Mouse (Mus musculus): ENCODE results near the gene Melk. TPM values are rescaled to one million over a fixed set of nuclear protein-coding genes. Genes with fewer than 3 reads are reported as not detected.

The Melk gene
- 0.49 and 0.60 TPM in 2 replicates for polyA plus RNA-seq (2012; rRNA removed; ENCODE audit: low replicate concordance)

DNA sequence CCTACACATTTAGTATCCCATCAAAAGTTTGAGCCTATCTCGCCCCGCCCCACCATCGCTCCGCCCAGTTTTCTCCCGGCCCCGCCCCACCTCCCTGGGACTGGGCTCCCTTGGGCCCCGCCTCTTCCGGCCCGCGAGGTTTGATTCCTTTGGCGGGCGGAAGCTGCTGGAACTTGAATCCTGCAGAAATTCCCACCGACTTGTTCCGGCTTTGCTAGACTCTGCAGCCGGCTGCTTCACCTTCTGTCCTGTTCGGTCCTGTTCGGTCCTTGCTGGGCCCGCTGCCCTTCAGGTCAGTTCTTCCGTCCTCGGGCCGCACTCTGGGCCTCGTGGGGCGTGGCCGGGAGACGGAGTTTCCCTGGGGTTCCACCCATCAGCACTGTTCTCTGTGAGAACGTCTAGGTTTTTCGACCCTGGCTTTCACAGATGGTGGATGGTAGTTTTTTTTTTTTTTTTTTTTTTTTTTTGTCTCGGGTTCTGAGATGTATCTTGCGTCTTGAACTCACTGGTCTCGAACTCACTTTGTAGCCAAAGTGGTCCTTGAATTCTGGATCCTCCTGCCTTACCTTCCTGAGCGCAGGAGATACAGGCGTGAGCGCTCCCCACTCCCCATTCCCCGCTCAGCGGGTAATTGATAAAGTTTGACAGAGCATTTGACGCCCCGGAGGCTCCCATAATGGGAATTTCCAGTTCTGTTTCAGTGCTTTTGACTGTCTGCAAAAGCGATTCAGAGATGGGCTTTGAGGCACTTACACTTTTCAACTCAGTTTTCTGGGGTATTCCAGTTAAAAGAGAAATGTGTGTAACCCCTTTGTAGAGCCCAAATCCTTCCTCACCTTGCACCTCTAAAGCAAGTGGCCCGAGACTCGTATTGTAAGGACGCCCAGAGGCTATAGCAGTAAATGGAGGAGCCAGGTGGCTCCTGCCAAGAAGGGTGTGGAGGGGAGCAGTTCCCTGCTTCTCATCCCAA lies at the start of gene Melk:
Gene Melk, plus strand, starts transcription at position 96 of the 970 bp plus-strand sequence.

Other genes starting within 250 kb of the Melk start
- gene Gne, start 216.7 kb upstream of the Melk start, polyA plus RNA-seq (2012; rRNA removed; ENCODE audit: low replicate concordance), result 17.4 and 18.9 TPM in 2 replicates
- 131 and 203 TPM in 2 replicates for gene Rnf38, start 67.1 kb upstream of the Melk start, polyA plus RNA-seq (2012; rRNA removed; ENCODE audit: low replicate concordance)